Mouse (Mus musculus) heart, adult 2 months (tissue): ENCODE data around the gene Nlrp14.

Source experiments
- EP300 ChIP-seq: fragments of 200-500 bp; IDR thresholded peaks from 2 replicates; pipeline ENCODE4 v1.6.1; 2011; ENCODE audit warnings: low read depth, low read length, control low read depth; ENCODE audit not compliant: insufficient read depth
- POLR2A ChIP-seq: fragments of 200-500 bp; IDR thresholded peaks from 2 replicates; pipeline ENCODE4 v1.6.1; 2011; ENCODE audit warnings: mild to moderate bottlenecking, low read depth, low read length, control low read depth; ENCODE audit not compliant: insufficient read depth

GRCm38 (mm10) chr7:107201817-107202216, 35.0 kb downstream of the Nlrp14 start:
- TF ChIP-seq EP300, result no peak
- TF ChIP-seq POLR2A, result no peak
